Mouse (Mus musculus): ENCODE measurements around the gene Haus3.

Haus3 gene

DNA sequence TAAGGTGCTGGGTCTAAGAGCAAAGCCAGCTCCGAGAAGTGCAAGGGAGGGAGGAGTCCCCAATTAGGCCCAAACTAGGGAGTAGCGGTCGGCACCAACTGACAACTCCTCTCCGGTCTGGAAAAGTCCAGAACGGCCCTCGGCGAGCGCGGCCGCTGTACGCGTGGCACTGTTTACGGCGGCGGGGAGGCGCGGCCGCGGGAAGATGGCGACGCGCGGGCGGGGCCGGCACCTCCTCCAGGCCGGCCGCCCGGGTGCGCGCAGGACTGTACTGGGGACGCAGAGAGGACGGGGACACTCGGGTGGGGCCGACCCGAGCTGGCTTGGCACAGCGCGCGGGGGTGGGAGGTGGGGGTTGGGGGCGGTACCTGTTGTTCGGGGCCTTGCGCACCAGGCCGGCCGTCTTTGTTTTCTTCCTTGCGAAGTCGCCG is 17.6 kb upstream of the Haus3 start:
- DNase-seq (ENCODE audit: low read depth, low spot score), result peak; percentile 44

DNA sequence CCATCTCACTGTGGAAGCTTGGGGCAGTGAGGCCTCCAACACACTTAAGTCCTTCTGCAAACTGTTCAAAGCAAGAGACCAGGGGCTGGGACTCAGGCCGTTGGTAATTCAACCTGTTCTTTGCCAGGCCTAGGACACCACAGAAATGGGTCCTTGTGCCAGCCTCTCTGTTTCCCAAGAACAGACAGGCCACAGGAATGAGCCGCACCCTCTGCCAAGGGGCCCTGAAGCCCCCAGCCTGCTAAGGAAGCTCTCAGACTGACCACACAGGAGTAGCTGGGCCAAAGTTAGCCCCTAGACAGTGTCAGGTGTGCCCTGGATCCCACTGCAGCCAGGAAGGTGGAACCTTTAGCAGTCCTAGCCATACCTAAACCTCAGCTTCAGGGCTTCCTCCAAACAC is 17.1 kb upstream of the Haus3 start:
- DNase-seq (ENCODE audit: low read depth, low spot score), result no peak

DNA sequence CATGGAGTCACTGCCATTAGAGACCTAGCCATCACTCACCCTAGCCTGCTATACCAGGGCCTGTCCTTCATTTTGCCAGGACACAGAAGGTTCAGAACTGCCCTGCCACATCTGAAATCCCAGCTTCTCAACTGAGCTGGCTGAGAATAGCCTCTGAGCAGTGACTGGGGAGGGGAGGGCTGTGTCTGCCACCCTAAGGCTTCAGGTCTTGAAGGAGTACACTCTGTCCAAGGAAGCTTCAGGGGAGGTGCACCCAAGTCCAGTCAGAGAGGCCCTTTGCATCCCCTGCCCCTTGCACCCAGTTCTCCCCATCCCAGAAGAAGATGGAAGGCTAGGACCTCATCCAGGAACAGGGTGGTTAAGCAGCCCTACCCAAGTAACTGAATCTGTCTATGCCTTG is 16.5 kb upstream of the Haus3 start:
- no peak for DNase-seq (ENCODE audit: low read depth, low spot score)

DNA sequence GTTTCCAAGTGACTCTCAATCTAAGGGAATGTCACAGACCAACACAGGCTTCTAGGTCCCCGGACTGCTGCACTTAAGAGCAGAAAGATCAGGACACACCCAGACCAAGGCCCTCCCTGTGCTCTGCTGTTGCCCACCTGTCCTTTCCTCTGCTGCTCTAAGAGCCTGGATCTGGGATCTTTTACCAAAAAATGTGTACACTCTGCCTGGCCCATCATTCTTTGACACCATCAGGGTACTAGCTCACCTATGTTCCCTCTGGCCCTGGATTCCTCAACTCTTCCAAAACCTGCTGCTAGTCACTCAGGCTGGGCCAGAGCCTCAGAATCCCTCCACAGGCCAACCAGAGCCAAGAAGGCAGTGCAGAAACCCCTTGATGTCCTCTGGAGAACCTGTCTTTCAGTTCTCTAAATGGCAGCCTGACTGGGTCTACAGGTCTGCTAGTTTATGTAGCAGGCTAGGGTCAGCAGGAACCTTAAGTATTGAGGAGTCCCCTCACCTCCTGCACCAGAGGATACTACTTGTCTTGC is 15.8 kb upstream of the Haus3 start:
- no peak for DNase-seq (ENCODE audit: low read depth, low spot score)

DNA sequence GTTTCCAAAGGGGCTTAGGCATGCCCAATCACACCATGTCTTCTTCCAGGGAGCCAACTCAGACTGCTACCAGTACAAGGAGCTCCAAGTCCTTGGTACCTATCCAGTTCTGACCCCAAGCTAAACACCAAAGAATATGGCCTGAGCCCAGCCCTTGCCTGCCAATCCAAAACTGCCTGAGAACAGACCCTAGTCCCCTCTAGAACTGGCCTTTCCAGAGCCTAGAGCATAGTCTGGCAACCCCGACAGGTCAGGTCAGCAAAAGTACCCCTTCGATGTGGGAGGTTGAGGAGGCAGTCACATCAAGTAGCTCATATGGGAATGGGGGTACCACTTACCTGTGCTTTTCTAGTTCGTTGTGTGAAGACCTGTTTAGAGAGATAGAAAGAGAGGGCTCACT is 14.6 kb upstream of the Haus3 start:
- no peak for DNase-seq (ENCODE audit: low read depth, low spot score)

DNA sequence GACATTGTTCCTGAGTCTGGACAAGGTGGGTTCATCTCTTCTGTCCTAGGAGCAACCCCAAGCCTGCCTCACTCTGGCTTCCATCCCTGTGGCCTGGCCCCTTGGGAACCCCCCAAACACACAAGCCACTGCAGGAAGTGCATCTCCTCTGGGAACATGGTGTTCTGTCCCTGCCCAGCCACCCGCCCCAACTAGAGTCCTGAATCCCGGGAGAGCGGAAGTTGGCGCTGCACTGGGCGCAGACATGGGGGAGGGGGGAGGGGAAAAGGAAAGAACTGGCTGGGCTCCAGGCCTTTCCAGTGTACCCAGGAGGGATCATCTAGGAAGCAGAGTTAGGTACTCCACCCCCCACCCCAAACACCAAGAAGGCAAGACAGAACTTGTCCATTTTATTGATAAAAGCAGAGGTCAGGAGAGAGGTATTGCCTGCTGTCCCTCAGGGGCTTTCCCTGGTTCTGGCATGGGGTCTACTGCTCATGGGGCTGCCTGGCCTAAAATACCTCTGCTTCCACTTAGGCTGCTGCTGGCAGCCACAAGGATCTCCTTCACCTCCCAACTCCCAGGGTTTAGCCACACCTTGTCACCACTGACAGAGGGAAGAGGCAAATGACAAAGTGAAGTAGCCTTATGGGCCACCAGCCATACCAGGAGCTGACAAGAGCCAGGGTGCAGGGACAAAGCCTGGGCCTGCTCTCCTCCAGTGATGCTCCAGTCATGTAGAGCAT is 14.0 kb upstream of the Haus3 start:
- no peak for DNase-seq (ENCODE audit: low read depth, low spot score)

DNA sequence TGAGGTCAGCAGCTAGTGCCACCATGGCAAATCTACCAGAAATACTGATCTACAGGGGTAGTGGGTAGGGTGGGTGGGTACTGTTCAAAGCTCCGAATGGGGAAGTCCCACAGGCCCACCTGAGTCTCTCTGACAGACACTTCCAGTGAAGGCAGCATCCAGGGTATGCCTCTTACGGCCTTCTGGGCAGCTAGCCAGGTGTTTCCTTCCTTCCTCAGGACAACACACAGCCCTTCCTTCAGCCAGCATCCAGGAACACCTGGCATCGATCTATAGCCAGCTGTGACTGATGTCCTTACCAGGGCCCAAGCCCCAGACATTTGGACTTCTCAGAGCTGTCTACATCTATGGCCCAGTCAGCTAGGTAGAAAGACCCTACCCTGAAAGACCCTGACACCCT is 13.2 kb upstream of the Haus3 start:
- DNase-seq (ENCODE audit: low read depth, low spot score), result no peak

DNA sequence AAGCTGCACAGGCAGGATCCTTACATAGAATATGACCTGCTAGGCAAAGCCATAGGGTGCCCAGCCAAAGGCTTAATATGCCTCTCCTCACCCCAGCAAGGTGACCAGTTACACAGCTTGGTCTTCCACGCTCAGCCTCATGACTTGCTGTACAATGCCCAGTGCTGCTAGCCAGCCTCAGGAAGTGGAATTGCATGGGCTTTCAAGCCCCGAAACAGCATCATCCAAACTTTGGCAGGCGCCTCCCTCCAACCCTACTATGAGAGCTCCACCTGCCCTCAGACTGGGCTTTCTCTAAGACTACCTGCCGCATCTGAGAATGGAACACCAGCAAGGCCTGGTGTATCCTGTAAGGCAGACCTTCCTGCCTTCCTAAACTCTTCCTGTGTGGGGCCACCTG is 8.5 kb upstream of the Haus3 start:
- DNase-seq (ENCODE audit: low read depth, low spot score), result no peak

DNA sequence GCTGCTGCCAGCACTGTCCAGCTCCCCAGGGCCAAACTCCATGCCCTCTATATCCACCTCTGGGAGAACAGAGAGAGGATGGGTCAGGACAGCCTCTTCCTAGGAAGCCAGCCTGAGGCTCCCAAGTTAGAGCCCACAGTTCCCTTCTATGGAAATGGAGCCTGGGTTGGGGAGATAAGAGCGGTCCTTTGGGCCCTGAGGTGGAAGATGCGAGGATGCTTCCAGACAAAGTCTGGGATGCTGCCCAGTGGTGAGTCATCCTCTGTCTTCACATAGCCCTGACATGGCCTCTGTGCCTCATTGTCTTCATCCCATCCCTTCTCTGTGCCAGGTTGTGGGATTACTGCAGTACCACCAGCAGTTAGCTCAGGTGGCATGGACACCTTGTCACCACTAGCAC is 7.8 kb upstream of the Haus3 start:
- no peak for DNase-seq (ENCODE audit: low read depth, low spot score)

DNA sequence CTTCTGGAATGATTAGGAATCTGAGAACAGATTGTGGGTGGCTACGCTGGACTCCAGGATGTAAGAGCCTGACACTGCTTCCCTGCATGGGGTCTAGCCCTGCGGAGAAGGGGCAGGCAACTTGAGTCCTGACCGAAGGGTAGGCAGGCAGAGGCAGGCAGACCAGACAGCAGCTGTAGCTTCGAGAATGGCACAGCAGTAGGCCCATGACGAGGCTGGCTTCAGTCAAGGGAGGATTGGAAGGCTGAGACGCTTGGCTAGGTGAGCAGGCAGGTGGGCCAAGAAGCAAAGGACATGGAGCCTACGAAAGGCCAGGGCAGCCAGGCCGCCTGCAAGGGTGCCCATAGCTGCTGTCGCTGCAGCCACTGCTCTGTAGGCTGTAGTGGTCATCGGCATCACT is 7.4 kb upstream of the Haus3 start:
- no peak for DNase-seq (ENCODE audit: low read depth, low spot score)

DNA sequence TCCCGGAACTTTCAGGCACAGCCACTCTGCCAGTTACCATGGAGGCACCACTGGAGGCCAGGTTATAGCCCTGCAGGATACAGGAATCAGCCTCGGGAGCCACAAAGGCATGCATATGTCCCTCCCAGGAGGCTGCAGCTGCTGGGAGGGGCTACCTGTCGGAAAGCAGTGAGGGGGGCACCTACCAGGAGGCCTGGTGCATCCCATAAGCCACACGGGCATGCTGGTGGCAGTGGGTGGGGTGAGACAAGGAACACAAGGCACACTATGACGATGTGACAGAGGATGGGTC is 6.0 kb upstream of the Haus3 start:
- peak; percentile 78 for DNase-seq (ENCODE audit: low read depth, low spot score)

DNA sequence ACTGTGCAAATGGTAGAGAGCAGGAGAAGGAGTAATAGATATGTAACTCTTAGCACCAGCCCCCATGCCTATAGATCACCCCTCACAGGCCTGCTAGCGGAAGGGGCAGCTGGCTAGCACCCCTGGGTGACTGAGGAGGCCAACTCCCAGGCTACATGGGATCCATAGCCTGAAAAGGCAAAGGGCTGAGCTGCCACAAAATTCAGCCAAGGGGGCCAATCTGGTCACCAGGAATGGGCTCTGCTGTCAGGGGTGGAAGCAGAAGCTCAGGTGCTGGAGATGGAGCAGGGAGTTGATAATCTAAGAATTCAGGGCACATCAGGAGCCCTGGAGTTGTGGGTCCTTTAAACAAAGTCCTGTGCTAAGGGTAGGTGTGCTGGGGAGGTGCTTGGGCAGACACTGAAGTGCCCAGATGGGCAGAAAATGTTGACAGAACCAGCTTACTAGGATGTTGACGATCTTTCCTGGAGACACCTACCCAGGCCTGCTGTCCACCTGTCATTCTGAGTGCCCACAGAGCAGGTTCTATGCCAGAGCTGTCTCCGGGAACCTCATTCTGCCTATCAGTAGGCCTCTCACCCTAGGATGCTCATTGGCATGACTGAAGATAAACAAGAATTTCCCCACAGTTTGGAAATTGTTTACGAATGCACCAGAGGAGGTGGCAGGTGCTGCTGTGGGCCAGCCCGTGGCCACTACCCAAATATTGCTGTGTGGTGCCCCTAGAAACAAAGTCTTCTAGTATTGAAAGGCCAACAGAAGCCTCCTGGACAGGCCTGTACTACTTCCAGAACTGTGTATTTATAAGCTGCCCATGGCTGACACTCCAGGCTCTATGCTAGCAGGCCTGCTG is 5.4 kb upstream of the Haus3 start:
- no peak for DNase-seq (ENCODE audit: low read depth, low spot score)

DNA sequence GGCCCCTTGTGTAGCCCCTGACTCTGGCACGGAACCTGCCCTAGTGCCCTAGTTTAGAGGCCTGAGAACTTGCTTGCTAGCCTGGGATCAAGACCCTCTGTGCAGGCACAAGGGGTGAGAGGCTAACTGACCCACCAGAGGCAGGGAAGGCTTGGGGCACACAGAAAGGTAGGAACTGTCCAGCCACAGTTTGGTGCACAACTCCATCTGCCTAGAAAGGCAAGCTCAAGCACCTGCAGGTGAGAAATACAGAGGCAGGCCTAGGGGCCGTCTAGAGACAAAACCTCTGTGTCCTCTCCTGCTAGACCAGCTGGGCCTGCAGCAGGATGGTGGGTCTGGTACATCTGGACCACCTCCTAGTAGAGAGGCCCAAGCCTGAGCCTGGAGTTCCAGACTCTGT is 4.7 kb upstream of the Haus3 start:
- no peak for DNase-seq (ENCODE audit: low read depth, low spot score)

DNA sequence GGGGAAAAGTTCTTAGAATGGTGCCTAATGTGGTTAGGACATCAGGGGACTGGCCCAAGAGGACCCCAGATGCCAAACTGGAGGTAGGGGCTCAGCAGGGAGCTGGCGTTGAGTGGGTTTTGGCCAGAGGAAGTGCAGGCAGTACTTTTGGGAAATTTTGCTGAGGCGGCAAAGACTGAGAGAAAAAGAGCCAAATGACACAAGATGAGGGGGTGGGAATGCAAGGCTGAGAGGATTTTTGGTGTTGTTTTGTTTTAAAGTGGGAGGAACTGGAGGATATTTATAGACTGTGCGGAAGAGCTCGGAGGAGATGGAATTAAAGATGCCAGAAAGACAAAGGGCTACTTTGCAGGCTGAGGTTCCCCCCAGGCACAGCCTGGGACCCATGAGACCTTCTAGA is 1.4 kb upstream of the Haus3 start:
- no peak for DNase-seq (ENCODE audit: low read depth, low spot score)

DNA sequence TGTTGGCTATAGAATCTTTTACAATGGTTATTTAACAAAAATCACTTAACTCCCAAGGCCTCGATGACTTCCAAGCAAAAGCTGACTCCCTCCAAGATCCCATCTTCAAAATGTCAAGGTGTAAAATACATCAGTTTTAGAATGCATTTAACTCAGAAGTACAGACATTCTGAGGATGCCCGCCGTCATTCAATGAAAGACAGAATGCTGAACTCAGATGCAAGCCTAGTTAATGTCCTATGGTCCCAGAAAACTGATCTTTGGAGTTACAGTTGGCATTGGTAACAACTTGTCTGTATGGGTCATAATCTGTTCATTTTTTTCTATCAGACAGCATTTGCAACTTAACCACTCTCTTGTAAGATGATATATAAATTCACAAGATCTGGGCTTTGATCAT is 627 bp upstream of the Haus3 start:
- DNase-seq (ENCODE audit: low read depth, low spot score), result no peak

DNA sequence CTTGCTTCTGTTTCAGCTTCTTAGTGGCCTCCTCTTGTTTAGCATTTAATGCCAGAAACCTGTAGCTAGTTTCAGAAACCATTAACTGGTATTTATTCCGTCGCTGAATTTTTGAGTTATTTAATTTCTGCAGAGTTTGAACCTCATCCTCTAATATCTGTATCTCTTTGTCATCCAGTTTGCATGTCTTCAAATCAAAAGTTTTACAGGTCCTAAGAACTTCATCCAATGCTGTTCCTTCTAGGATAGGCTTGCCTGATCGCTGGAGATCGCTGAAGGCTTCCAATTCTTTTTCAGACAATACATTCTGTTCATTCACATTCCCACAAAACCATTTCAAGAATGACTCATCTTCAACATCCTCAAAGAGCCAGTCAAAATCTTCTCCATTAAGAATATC is 1.5 kb downstream of the Haus3 start:
- DNase-seq (ENCODE audit: low read depth, low spot score), result no peak

DNA sequence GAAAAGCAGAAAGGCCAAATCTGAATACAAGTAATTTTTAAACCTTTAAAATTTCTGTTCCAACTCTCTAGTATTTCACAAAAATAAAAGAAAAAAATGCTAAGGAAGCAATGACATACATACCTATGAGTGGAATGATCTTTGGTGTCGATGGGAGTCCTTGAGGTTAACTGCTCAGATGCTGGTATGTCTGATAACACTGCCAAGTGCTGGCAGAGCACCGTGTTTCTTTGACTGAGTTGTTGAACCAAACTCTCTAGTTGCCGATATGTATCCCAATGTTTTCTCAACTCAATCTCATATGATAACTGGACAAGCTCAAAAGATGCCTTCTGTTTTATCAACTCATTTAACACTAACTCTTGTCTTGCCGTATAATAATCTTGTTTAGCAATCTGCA is 3.5 kb downstream of the Haus3 start:
- no peak for DNase-seq (ENCODE audit: low read depth, low spot score)

DNA sequence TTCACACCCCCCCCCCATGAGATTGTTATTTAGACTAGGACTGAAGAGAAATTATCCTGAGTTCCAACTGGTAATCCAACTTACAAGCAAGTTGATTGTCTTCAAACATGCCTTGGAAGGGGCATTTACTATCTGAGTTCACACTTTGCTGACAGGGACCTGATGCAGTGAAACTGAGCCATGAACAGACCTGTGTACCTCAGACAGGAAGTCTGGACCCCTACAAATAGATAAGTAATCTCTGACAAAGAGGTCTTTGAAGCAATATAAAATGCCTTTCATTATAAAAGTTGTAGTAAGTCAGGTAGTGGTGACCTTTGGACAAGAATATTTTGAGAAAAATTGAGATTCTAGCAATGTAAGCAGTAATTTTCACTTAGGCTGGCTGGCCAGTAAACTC is 20.9 kb downstream of the Haus3 start:
- no peak for DNase-seq (ENCODE audit: low read depth, low spot score)

DNA sequence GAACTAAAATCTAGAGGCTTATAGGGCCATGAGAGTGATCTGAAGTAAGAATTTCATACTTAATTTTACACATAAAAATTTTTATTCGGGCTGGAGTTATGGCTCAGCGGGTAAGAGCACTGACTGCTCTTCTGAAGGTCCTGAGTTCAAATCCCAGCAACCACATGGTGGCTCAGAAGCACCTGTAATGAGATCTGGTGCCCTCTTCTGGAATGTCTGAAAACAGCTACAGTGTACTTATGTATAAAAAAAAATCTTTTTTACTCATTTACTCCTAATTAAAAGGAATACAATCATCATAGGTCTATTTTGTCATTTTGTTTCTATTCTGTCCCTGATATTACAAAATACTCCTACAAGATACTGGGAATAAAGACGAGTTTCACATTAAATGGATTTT is 21.8 kb downstream of the Haus3 start:
- no peak for DNase-seq (ENCODE audit: low read depth, low spot score)

DNA sequence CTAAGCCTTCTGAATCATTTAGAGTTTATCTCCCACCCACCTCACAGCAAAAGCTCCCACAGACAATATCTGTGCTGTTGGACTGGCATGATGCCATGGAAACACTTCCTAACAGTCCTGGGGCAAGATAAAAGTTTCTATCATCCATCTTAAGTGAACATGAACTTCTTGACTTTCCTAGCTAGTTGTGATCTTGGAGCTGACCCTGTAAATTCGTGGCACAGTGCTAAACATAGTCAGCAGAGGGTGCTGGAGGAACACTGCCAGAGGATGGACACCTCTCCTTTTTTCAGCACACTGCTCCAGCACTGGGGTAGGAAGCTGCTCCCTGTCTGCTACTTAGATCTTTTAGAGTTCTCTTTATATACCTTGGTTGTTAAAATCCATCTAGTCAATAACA is 29.6 kb downstream of the Haus3 start:
- DNase-seq (ENCODE audit: low read depth, low spot score), result peak; percentile 11

DNA sequence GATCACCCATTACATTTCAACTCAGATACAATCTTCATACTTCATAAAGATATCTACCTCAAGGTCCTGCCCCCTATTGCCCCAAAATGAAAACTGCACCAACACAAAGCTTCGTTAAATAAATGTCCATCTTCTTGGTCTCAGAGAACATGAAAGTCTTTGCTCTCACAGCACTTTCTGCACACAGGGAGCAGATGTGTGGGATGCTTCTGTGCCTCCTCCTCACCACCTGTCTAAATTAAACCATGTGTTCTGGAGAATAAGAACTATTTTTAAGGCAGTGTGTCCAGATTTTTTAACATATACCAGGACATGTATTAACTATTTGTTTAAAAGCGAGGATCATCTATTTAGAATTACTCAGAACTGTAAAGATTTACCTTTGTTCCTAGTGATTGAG is 36.6 kb downstream of the Haus3 start:
- DNase-seq (ENCODE audit: low read depth, low spot score), result no peak

DNA sequence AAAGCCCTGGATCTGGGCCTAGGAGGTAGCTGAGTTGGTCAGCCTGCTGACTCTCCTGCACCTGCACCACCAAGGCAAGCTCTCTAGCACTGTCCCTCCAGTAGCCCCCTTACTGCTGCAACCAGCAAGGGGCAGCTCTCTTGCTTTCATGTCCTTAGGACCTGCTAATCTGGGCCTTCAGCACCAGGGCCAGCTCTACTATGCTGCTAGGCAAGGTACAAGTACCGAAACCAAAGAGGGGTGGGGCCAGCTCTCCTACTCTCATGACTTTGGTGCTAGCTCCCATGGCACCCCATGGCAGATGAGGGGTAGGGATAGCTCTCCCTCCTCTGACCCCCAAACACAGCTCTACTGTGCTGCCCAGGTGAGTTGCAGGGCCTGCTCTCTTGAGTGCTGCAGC is 45.2 kb downstream of the Haus3 start:
- peak; percentile 39 for DNase-seq (ENCODE audit: low read depth, low spot score)

DNA sequence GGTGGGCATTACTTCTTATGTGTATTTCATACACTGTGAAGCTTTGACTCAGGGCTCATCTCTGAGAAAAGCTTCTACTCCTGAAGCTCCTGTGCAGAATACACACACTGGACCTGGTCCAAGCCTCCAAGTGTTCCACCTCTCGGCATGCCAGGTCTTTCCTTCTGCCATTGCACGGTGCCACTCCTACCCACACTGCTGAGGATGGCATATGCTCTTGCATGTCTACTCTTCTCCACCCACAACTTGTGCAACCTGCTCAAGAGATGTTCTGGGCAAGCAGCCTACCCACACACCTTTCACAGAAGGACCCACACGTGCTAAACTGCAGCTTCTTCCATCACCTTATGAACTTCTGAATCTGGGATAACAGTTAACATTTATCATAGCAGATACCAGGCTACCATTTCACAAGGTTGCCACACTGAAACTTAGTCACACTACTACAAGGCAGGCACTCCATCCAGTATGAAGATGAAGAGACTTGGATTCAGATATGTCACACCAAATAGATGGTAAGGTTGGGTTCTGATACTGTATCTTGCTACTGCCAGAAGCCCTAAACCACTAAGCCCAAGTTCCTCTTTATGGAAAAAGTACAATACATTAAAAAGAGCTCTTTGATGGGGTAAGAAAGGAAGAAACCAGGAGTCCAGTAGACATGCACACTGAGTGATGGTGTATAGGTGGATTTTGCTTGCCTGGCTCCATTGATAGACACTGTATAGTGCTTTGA is 50.0 kb downstream of the Haus3 start:
- no peak for DNase-seq (ENCODE audit: low read depth, low spot score)
